Mouse (Mus musculus): ENCODE measurements around the gene Wbp2nl. TPM values are rescaled to one million over a fixed set of nuclear protein-coding genes. Genes with fewer than 3 reads are reported as not detected.

Wbp2nl gene
- total RNA-seq (2021) = under 1 TPM in 1 of 2 experiments, not detected in 1; 0.25 TPM
- long read RNA-seq = 0 reads

DNA sequence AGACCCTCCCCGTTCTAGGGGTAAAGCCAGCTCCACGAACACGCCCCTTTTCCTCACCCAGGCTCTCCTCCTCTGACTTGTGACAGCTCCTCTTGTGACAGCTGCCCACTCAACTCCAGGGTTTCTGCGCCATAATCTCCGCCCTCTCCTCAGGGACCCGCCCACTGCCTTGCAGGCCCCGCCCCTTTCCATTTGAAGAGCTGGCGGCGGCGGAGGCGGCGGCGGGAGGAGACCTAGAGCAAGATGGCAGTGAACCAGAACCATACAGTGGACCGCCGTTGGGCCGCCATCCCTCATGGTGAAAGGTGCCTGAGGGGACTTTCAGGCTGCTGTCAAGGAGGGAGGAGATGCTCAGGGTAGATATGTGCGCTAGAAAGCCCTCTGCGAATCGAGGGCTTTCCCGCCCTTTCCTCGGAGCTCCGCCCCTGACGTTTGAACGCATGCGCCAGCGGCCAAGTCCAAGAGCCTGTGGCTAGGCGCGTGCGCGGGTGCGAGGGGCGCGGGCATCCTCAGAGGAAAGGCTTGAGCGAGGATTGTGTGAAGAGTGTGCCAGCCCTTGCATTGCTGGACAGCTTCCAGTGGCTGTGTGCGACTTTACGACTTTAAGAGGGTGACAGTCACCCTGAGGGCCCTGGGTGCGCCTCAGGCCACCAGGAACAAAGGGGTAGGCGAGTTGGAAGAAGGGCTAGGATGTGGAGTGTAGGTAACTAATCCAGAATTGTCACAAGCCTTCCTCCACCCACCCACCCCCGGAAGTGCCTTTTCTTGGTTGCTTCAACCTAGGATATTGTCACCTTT, at the start of gene Wbp2nl:
TSS of gene Wbp2nl (plus strand) at position 191 of the 798 bp plus-strand sequence.
- DNase-seq (ENCODE audit: low spot score in 2 of 2) = no peak

GRCm38 (mm10) chr15:82251579-82251978, 47.2 kb upstream of the Wbp2nl start:
- DNase-seq (ENCODE audit: low spot score in 2 of 2) = no peak

DNA sequence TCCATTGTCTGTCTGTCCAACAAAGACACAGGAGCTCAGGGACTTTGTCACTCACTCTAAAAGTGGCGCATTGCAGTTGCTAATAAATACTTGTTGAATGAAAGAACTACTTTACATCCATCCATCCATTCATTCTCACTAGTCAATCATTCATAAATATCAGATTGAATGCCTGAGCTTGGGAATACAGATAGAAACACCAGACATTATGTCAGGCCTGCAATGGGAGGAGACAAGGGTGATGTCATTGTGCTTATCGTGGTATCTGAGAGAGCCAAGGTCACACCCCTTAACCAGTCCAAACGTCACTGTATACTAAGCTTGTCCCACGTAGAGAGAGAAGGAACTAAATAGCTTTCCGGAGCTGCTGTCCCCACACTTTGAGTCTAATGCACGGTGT, 46.7 kb upstream of the Wbp2nl start, which contains the start of gene 1500009C09Rik:
TSS of gene 1500009C09Rik (plus strand) at position 301 of the 400 bp plus-strand sequence.
- DNase-seq (ENCODE audit: low spot score in 2 of 2) = no peak

GRCm38 (mm10) chr15:82255248-82255647, 43.5 kb upstream of the Wbp2nl start:
- peak in 1 of 2 experiments; percentile 35 for DNase-seq (ENCODE audit: low spot score in 2 of 2)

- peak; percentile 79 to 81 for DNase-seq (ENCODE audit: low spot score in 2 of 2)
Measured at GRCm38 (mm10) chr15:82255944-82256383, 42.8 kb upstream of the Wbp2nl start.

GRCm38 (mm10) chr15:82259510-82259909, 39.2 kb upstream of the Wbp2nl start:
- DNase-seq (ENCODE audit: low spot score in 2 of 2) = peak; percentile 82 to 83

GRCm38 (mm10) chr15:82266356-82266755, 32.4 kb upstream of the Wbp2nl start:
- DNase-seq (ENCODE audit: low spot score in 2 of 2) = peak; percentile 79 to 83

GRCm38 (mm10) chr15:82268185-82268584, 30.6 kb upstream of the Wbp2nl start:
- peak; percentile 64 to 73 for DNase-seq (ENCODE audit: low spot score in 2 of 2)

DNA sequence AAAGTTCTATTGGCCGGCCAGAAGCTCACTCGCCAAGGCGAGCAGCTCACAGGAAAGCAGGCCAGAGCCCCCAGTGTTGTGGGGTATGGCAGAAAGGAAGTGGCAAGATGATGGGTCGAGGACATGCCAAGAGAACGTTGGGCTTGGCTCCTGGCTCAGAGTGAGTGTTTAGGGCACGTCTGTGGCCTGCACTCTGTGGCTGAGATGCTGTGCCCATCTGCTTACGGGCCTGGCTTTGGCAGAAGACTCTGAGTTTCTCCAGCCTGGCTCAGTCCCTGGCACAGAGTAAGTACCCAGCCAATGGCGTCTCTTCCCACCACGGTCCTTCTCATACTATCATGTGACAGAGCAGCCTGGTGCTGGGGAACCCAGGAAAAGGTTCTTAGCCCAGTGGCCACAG, 30.0 kb upstream of the Wbp2nl start:
- DNase-seq (ENCODE audit: low spot score in 2 of 2) = no peak

GRCm38 (mm10) chr15:82271201-82271600, 27.6 kb upstream of the Wbp2nl start:
- DNase-seq (ENCODE audit: low spot score in 2 of 2) = peak; percentile 82 to 87

GRCm38 (mm10) chr15:82272295-82272694, 26.5 kb upstream of the Wbp2nl start:
- no peak for DNase-seq (ENCODE audit: low spot score in 2 of 2)

DNA sequence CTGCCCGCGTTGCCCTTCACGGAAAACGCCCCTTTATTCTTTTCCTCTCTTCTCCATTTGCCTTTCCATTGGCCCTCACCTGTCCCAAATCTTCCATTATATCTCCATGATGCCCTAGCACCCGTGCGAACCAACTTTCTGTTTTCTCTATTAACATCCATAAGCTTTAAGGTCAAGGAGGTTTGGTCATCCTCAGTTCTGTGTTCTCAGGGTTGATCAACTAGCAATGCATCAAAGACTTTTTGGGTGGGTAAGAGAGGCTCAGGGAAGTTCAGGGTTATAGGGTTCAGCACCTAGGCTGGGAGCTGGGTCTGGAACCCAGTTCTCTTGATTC, 24.2 kb upstream of the Wbp2nl start, which contains the start of gene Sept3:
TSS of gene Sept3 (plus strand) at position 301 of the 334 bp plus-strand sequence.
- DNase-seq (ENCODE audit: low spot score in 2 of 2) = no peak

DNA sequence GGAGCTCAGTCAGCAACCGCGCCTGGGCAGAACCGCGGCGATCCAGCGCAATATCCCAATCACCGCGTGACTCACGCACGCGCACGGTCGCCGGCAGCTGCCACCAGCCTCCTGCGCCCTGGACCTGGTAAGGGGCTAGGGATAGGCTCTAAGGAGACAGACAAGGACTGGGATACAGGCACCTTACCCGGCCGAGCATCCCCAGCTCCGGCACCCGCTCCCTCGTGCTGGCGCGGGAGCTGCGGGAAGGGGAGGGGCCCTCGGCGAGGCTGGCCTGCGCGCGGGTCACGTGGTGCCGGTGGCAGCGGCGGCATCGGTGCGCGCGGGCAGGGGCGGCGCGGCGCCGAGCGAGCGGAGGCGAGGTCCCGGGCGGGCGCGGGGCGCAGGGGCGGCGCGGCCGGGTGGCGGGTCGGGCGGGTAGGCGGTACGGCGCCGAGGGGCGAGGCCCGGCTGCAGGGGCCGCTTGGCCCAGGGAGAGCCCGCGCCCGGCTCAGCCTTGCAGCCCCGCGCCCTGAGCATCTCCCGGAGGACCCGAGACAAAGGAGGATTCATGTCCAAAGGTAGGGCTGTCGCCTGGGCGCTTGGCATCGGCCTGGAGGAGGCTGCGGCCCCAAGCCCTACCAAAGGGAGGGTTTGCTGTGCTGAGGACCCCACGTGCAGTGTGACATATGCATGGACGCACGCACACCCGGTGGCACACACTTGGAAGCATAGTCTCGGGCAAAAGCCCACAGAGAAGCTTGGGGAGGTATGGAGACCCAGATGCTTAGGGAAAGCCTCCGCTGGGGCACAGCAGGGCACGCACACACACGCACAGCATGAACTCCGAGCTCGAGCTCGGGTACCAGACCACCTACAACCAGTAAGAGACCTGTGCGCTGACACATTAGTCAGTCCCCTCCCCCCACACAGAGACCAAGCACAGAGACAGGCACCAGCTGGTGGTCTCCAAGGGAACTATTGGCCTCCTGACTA, 23.5 kb upstream of the Wbp2nl start:
- DNase-seq (ENCODE audit: low spot score in 2 of 2) = peak; percentile 80 to 87

GRCm38 (mm10) chr15:82277591-82277990, 21.2 kb upstream of the Wbp2nl start:
- peak in 1 of 2 experiments; percentile 40 for DNase-seq (ENCODE audit: low spot score in 2 of 2)

DNA sequence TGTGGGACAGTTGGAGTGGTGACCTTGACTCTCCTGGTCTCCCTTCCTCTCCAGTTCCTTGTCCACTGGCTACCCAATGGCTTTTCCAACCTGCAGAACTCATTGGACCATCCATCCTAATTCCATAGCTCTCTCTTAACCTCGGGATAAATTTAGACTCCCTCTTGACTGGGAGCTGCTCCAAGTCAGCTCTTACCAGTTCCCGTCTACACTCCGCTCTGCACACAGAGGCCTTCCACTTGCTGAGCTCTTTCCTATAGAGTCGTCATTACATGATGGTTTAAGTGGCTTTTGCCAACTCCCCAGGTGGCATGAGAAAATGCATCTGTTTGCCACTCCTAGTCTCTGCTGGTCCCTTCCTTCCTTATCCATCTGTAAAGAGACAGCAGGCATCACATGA, 18.1 kb upstream of the Wbp2nl start:
- no peak for DNase-seq (ENCODE audit: low spot score in 2 of 2)

GRCm38 (mm10) chr15:82286157-82286556, 12.6 kb upstream of the Wbp2nl start:
- DNase-seq (ENCODE audit: low spot score in 2 of 2) = no peak

DNA sequence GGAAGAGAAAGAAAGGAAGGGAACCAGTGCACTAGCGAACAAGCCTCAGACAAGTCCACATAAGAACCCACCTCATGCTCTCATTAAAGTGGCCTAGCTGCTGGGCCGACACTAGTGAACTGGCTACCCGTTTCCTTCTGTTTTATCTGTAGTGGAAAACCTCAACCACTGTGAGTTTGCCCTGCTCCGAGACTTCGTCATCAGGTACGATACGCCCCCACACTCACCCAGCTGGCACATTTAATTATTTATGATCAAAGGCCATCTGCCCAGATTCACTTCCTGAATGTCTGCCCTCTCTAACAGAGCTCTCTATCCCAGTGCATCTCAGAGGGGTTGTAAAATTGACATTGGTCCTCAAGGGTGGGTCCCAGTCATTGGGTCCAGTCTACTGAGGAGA, 8.5 kb upstream of the Wbp2nl start:
- DNase-seq (ENCODE audit: low spot score in 2 of 2) = no peak

DNA sequence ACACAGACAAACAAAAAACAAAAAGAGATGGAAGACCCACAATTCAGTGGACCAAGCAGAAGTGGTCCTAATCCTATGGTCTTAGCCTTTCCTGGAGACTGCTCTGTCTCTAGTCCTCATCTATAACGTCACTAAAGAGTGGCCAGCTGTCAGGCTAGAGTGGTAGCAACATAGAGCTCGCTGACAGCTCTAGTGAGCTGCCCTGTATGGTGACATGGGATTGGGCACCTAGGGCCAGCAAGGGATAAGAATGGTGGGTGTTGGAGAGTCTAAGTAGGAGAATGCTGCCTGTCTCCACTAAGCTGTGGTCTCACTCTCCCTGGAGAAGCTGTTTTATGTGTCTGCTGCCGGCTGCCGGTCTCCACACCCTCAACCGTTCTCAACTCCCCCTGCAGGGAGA, 5.9 kb upstream of the Wbp2nl start:
- no peak for DNase-seq (ENCODE audit: low spot score in 2 of 2)

DNA sequence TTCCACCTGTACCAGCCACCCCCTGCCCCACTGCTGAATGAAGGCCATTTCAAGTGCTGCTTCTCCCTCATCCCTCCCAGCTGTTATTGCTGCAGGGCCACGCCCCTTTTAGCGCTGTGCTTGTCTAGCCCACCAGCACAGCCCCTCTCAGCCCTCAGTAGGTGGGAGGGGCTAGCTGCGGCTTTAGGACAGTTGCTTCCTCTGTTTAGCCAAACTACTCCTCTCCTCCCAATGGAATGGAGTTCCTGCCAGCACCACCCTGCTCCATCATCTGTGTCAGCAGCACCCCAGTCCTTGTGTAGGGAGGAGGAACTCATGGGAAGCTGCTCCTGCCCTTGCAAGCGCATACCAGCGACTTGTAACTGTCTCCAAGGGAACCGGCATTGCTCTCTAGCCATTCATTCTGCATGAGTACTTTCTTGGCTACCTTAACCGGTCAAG, 5.5 kb upstream of the Wbp2nl start:
- peak in 1 of 2 experiments; percentile 56 for DNase-seq (ENCODE audit: low spot score in 2 of 2)

DNA sequence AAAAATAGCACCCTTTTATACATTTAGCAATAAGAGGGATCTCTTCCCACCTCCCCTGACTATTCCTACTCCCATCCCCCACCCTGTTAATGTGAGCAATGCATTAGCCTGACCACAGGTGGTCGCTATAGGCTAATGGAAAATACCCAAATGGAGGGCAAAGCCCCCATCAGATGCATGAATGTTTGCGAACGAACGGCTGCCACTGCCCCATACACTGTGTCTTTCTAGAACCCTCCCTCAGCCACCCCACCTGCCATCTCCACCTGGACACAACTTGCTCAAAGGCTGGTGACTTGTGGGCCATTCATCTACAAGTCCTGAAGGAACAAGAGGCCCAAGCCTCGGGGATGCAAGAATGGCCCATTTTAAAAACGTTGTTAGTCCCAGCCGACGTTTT, 4.7 kb upstream of the Wbp2nl start:
- peak; percentile 66 to 69 for DNase-seq (ENCODE audit: low spot score in 2 of 2)

- no peak for DNase-seq (ENCODE audit: low spot score in 2 of 2)
Measured at GRCm38 (mm10) chr15:82307107-82307506, 8.4 kb downstream of the Wbp2nl start.

DNA sequence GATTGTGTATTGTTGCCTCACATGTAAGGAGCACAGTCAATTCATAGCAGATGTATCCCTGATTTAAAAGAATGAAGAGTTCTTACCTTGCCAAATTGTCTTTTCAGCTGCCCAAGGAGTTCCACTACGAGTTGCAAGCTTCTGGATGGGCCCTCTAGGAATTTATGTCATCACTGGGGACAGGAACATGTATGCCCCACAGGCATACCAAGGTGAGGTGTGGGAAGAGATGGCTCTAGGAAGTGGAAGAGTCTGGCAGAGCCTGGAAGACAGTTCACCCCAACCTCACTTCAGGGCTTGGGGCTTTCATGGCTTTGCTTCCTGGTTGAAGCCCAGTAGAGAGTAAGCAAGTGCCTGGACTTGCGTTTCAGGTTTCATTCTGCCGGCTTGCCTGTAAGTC, 9.7 kb downstream of the Wbp2nl start:
- DNase-seq (ENCODE audit: low spot score in 2 of 2) = no peak

Data from layer of hippocampus, postnatal 10 days (tissue).